Mouse (Mus musculus): ENCODE measurements around the gene Mdfi. TPM values are rescaled to one million over a fixed set of nuclear protein-coding genes. Genes with fewer than 3 reads are reported as not detected.

The Mdfi gene
- polyA plus RNA-seq (2014; fragmentation: Nextera tagmentation; extraction: Ambion mirVana): 39.0 and 40.5 TPM in 2 replicates

DNA sequence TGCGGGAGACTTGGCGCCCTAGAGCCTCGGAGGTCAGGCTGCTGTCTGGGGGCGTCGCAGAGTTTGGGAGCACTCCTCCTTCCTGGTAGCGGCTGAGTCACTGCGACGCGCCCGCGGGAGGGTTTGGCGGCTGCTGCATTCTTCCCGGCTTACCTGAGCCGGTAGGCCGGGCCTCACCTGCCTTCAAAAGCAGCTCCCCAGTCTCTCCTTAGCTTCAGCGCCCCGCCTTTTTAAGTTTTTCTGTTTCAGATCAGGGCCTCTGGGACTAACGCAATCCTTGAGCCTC lies at the start of gene Mdfi:
TSS of gene Mdfi (minus strand) at position 210 of the 286 bp plus-strand sequence.
- Histone ChIP-seq H3K4me3 (ENCODE audit: low read depth, low read length) (peak within 1 kb of the TSS; percentile 65), H3K4me2 (replicated peaks; ENCODE audit: low read depth, low read length) (peak within 1 kb of the TSS; percentile 88), H3K9ac (ENCODE audit: low read depth, low read length) (peak within 1 kb of the TSS; percentile 70), H3K36me3 (ENCODE audit: control insufficient read depth, insufficient read depth, low read length) (no peaks in the 10 kb centered on the region), H3K27me3 (ENCODE audit: control insufficient read depth, insufficient read depth, low read length) (peaks cover 26% of the 10 kb centered on the region), H3K4me1 (replicated peaks; ENCODE audit: control insufficient read depth, insufficient read depth, low read length) (peaks cover 10% of the 10 kb centered on the region), H3K9me3 (ENCODE audit: control insufficient read depth, low read length) (no peaks in the 10 kb centered on the region), H3K27ac (ENCODE audit: low read depth, low read length) (peak within 1 kb of the TSS; percentile 25; the same call in 1 of the 2 replicates)
- ATAC-seq (ENCODE audit: low FRiP score) (no peak), DNase-seq (ENCODE audit: low spot score) (no peak)
- 2% methylated on average over 11 of the region's 18 CpGs for WGBS

DNA sequence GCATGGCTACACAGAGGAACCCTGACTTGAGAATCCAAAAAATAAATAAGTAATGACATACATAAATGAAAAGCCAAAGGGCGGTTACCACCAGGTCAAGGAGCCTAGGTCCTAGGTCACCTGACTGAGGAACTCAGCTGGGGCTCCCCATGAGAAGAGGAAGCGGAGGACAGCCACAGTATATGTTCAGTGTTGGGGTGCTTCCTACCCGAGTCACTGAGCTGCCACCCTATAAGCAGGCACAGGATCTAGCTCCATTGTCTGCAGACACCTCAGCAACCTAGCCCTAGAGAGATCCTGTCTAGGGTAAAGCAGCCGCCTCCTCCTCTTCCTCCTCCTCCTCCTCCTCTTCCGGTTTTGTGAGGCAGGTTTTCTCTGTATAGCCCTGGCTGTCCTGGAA lies 48.6 kb upstream of the Mdfi start:
- ATAC-seq (ENCODE audit: low FRiP score): no peak

DNA sequence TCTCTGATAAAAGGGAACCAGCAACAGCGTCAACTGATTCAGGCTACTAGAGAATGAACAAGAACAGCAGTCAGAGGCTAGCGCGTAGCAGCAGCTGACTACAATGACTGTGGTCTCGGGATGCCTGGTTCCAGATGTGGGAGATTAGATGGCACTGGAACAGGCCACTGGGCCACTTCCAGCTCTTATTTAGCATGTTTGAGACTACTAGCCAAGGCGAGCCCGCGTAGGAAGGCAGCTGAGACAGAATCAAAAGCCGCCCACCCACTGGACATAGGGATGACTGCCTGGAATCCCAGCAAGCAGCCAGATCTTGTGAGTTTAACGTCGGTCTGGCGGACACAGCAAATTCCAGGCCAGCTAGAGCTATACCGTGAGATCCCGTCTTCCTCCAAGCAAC lies 46.8 kb upstream of the Mdfi start:
- no peaks in the 10 kb centered on the region for H3K36me3 ChIP-seq (ENCODE audit: control insufficient read depth, insufficient read depth, low read length)
- no peak overlapping the region for H3K4me2 ChIP-seq (replicated peaks; ENCODE audit: low read depth, low read length)
- DNase-seq (ENCODE audit: low spot score) (no peak), ATAC-seq (ENCODE audit: low FRiP score) (no peak)
- H3K27ac ChIP-seq (ENCODE audit: low read depth, low read length): no peak overlapping the region
- H3K27me3 ChIP-seq (ENCODE audit: control insufficient read depth, insufficient read depth, low read length): peaks cover 2% of the 10 kb centered on the region; the same call in 1 of the 2 replicates
- H3K9me3 ChIP-seq (ENCODE audit: control insufficient read depth, low read length): no peaks in the 10 kb centered on the region
- peaks cover 37% of the 10 kb centered on the region for H3K4me1 ChIP-seq (replicated peaks; ENCODE audit: control insufficient read depth, insufficient read depth, low read length)
- H3K4me3 ChIP-seq (ENCODE audit: low read depth, low read length): no peak overlapping the region
- WGBS: 57% methylated on average over 13 of the region's 13 CpGs
- no peak overlapping the region; the same call in 1 of the 2 replicates for H3K9ac ChIP-seq (ENCODE audit: low read depth, low read length)

More for the DNA sequence above, 48.6 kb upstream of the Mdfi start:
- DNase-seq (ENCODE audit: low spot score): no peak
- H3K4me3 ChIP-seq (ENCODE audit: low read depth, low read length): no peak overlapping the region
- no peak overlapping the region for H3K27ac ChIP-seq (ENCODE audit: low read depth, low read length)
- peaks cover 34% of the 10 kb centered on the region for H3K4me1 ChIP-seq (replicated peaks; ENCODE audit: control insufficient read depth, insufficient read depth, low read length)
- H3K9me3 ChIP-seq (ENCODE audit: control insufficient read depth, low read length): no peaks in the 10 kb centered on the region
- no peaks in the 10 kb centered on the region for H3K36me3 ChIP-seq (ENCODE audit: control insufficient read depth, insufficient read depth, low read length)
- no peak overlapping the region for H3K4me2 ChIP-seq (replicated peaks; ENCODE audit: low read depth, low read length)
- WGBS: 81% methylated on average over 5 of the region's 5 CpGs
- H3K9ac ChIP-seq (ENCODE audit: low read depth, low read length): no peak overlapping the region
- peaks cover under 1% of the 10 kb centered on the region; the same call in 1 of the 2 replicates for H3K27me3 ChIP-seq (ENCODE audit: control insufficient read depth, insufficient read depth, low read length)

DNA sequence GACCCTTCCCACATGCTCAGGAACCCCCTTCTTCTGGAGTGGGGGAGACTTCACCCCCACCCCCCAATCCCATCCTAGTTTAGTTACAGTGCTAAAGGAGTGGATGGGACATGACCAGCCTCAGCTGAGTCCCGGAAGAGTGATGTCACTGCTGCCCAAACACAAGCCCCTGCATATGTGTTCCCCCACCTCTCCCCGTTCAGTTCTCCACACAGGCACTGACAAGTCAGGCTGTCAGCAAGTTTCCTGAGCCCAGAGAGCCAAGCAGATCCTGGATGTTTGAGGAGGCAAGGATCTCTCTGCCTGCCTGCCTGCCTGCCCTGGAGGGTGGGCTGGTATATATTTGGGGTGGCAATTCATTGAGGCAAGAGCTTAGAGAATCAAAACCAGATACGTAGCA lies 44.7 kb upstream of the Mdfi start:
- Histone ChIP-seq H3K27ac (ENCODE audit: low read depth, low read length) (peak overlapping the region; percentile 85), H3K4me1 (replicated peaks; ENCODE audit: control insufficient read depth, insufficient read depth, low read length) (peaks cover 38% of the 10 kb centered on the region), H3K27me3 (ENCODE audit: control insufficient read depth, insufficient read depth, low read length) (peaks cover 2% of the 10 kb centered on the region; the same call in 1 of the 2 replicates), H3K4me3 (ENCODE audit: low read depth, low read length) (no peak overlapping the region), H3K4me2 (replicated peaks; ENCODE audit: low read depth, low read length) (peak overlapping the region; percentile 34; the same call in 1 of the 2 replicates), H3K9me3 (ENCODE audit: control insufficient read depth, low read length) (no peaks in the 10 kb centered on the region), H3K9ac (ENCODE audit: low read depth, low read length) (peak overlapping the region; percentile 8; the same call in 1 of the 2 replicates), H3K36me3 (ENCODE audit: control insufficient read depth, insufficient read depth, low read length) (no peaks in the 10 kb centered on the region)
- ATAC-seq (ENCODE audit: low FRiP score): peak; percentile 13; the same call in 1 of the 2 replicates
- WGBS: 22% methylated on average over 3 of the region's 3 CpGs
- no peak for DNase-seq (ENCODE audit: low spot score)

DNA sequence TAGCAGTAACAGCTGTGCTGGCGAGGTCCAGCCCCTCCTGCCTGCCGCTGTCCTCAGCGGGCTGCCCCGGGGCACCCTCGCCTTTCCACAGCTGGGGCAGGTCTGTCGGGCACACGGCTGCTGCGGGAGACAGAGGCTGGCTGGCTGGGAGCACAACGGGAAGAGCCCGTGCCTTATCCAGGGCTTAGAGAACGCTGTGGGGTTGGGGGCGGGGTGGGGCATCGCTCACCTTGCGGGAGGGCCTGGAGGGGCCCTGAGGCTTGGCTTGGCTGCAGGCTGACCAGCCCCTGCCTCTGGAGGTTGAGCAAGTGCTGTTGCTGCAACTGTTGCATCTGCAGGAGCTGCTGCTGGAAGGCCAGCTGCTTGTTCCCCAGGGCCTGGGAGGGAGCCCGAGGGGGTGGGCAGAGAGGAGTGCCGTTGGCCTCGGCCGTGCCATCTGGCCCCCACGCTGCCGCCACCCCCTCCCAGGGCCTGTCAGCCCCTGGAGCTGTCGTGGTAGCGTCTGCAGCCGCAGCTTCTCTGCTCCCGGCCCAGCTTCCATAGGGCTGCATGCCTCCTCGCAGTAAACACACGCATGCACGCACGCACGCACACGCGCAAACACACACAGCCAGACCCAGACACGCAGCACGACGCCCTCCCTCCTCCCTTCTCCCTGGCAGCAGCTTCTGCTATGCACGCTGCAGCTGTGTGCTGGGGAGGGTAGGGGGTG lies 44.0 kb upstream of the Mdfi start:
- H3K27me3 ChIP-seq (ENCODE audit: control insufficient read depth, insufficient read depth, low read length): peaks cover 2% of the 10 kb centered on the region; the same call in 1 of the 2 replicates
- no peaks in the 10 kb centered on the region for H3K9me3 ChIP-seq (ENCODE audit: control insufficient read depth, low read length)
- peak overlapping the region; percentile 34 for H3K4me2 ChIP-seq (replicated peaks; ENCODE audit: low read depth, low read length)
- peak overlapping the region; percentile 85 for H3K27ac ChIP-seq (ENCODE audit: low read depth, low read length)
- H3K36me3 ChIP-seq (ENCODE audit: control insufficient read depth, insufficient read depth, low read length): no peaks in the 10 kb centered on the region
- 7% methylated on average over 33 of the region's 35 CpGs for WGBS
- ATAC-seq (ENCODE audit: low FRiP score): peak; percentile 39
- H3K4me3 ChIP-seq (ENCODE audit: low read depth, low read length): peak overlapping the region; percentile 14; the same call in 1 of the 2 replicates
- H3K4me1 ChIP-seq (replicated peaks; ENCODE audit: control insufficient read depth, insufficient read depth, low read length): peaks cover 38% of the 10 kb centered on the region
- H3K9ac ChIP-seq (ENCODE audit: low read depth, low read length): peak overlapping the region; percentile 36
- peak; percentile 56 for DNase-seq (ENCODE audit: low spot score)

DNA sequence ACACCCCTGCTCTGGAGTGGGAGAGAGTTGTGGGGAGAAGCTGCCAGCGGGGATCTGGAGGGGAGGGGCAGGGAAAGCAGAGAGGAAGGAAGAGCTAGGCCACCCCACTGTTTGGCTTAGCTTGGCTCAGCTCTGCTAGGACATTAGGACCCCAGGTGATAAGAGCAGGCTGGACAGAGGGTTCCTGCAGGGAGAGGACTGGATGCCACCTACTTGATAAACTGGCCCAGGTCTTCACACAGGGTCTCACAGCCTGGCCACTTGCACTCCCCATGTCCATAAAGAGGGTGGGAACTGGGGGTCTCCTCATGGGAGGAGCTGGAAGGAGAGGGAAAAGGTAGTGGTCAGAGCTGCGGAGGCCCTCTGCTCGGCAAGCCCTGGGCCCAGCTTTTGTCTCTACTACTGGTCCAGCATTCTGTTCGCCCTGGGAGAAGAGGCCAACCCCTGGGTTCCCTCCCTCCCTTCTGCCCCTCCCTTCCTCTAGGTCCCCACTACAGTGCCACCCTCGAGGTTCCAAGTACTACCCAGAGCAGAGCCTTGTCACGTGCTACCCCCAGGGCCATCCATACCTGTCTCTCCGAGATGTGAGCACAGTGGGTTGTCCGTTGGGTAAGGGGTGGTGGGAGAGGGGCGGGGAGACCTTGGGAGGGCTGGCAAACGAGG lies 43.4 kb upstream of the Mdfi start:
- DNase-seq (ENCODE audit: low spot score): peak; percentile 51
- H3K4me3 ChIP-seq (ENCODE audit: low read depth, low read length): peak overlapping the region; percentile 14; the same call in 1 of the 2 replicates

DNA sequence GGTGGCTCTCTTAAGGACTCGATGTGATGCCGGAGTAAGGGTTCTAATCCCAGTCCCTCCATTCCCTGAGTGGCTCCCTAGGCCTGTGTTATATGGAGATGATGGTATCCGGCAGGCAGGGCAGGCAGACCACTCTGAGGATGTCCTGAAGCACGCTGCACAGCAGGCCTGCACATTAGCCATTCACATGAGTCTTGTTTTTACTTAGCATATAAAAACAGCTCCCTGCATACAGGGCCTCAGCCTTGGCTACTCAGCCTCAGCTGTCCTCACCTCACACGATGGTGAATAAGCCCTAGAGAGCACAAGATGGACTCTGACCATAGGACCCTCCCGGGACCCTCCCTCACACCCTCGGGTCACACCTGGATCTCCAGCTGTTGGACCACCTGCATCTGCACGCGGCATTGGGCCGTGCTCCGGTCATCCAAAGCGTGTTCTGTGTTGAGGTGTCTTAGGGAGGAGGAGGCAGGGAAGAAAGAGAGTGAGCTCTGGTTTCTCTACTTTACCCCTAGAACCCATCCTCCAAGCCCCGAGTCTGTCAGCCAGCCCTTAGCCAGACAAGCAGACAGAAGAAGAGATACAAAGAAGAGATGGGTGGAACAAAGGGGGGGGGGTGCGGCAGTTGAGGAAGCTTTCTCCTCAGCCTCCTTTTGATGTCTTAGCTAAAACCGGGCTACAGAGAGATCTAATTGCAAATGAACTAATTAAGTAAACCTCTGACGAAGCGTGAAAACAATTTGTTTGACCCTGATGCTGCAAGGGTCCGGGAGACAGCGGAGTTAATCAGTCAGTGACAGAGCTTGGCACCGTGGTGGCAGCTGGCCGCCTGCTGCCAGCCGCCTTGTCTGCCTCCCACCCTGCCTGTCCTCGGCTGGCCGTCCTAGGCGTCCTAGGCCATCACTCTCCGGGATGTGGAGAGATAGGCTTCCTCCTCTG lies 42.6 kb upstream of the Mdfi start:
- no peak overlapping the region; the same call in 1 of the 2 replicates for H3K4me2 ChIP-seq (replicated peaks; ENCODE audit: low read depth, low read length)
- peaks cover 2% of the 10 kb centered on the region; the same call in 1 of the 2 replicates for H3K27me3 ChIP-seq (ENCODE audit: control insufficient read depth, insufficient read depth, low read length)
- peak; percentile 63 for ATAC-seq (ENCODE audit: low FRiP score)
- H3K4me1 ChIP-seq (replicated peaks; ENCODE audit: control insufficient read depth, insufficient read depth, low read length): peaks cover 42% of the 10 kb centered on the region
- H3K9ac ChIP-seq (ENCODE audit: low read depth, low read length): peak overlapping the region; percentile 29; the same call in 1 of the 2 replicates
- no peak overlapping the region for H3K4me3 ChIP-seq (ENCODE audit: low read depth, low read length)
- DNase-seq (ENCODE audit: low spot score): peak; percentile 68
- H3K27ac ChIP-seq (ENCODE audit: low read depth, low read length): peak overlapping the region; percentile 85
- H3K9me3 ChIP-seq (ENCODE audit: control insufficient read depth, low read length): no peaks in the 10 kb centered on the region
- H3K36me3 ChIP-seq (ENCODE audit: control insufficient read depth, insufficient read depth, low read length): no peaks in the 10 kb centered on the region
- WGBS: 20% methylated on average over 26 of the region's 26 CpGs

More for the DNA sequence above, 43.4 kb upstream of the Mdfi start:
- ATAC-seq (ENCODE audit: low FRiP score): peak; percentile 41
- Histone ChIP-seq H3K9me3 (ENCODE audit: control insufficient read depth, low read length) (no peaks in the 10 kb centered on the region), H3K4me2 (replicated peaks; ENCODE audit: low read depth, low read length) (peak overlapping the region; percentile 34), H3K27me3 (ENCODE audit: control insufficient read depth, insufficient read depth, low read length) (peaks cover 2% of the 10 kb centered on the region; the same call in 1 of the 2 replicates), H3K9ac (ENCODE audit: low read depth, low read length) (peak overlapping the region; percentile 36; the same call in 1 of the 2 replicates), H3K4me1 (replicated peaks; ENCODE audit: control insufficient read depth, insufficient read depth, low read length) (peaks cover 40% of the 10 kb centered on the region), H3K27ac (ENCODE audit: low read depth, low read length) (peak overlapping the region; percentile 85), H3K36me3 (ENCODE audit: control insufficient read depth, insufficient read depth, low read length) (no peaks in the 10 kb centered on the region)
- WGBS: 17% methylated on average over 10 of the region's 10 CpGs

DNA sequence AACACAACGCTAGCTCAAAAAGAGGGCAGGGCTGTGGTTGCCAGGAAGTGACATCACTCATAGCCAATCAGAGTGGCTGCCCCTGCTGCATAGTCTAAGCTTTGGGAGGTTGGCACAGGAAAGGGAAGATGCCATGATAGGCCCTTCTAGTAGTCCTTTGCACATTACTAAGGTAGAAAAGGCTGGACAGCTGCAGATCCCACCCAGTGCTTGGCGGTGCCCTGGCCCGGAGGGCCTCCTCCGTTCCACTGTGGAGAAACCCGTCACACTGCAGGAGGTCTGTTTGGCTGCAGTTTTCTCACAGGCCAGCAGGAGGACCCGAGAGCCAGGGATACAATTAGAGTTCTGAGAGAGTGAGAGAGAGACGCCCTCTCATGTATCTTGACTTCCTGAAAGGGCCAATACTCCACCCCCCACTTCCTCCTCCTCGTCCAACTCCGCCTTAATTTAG lies 38.9 kb upstream of the Mdfi start:
- Histone ChIP-seq H3K36me3 (ENCODE audit: control insufficient read depth, insufficient read depth, low read length) (peaks cover 3% of the 10 kb centered on the region; the same call in 1 of the 2 replicates), H3K9ac (ENCODE audit: low read depth, low read length) (no peak overlapping the region), H3K9me3 (ENCODE audit: control insufficient read depth, low read length) (no peaks in the 10 kb centered on the region), H3K4me3 (ENCODE audit: low read depth, low read length) (no peak overlapping the region), H3K27ac (ENCODE audit: low read depth, low read length) (peak overlapping the region; percentile 66; the same call in 1 of the 2 replicates), H3K4me1 (replicated peaks; ENCODE audit: control insufficient read depth, insufficient read depth, low read length) (peaks cover 20% of the 10 kb centered on the region), H3K4me2 (replicated peaks; ENCODE audit: low read depth, low read length) (no peak overlapping the region), H3K27me3 (ENCODE audit: control insufficient read depth, insufficient read depth, low read length) (peaks cover 2% of the 10 kb centered on the region; the same call in 1 of the 2 replicates)
- ATAC-seq (ENCODE audit: low FRiP score): peak; percentile 28
- WGBS: 17% methylated on average over 9 of the region's 9 CpGs
- DNase-seq (ENCODE audit: low spot score): peak; percentile 87

Measured in hindbrain, embryonic 11.5 days (tissue).